Mouse (Mus musculus) frontal cortex, adult (tissue): ENCODE measurements at regions not wholly inside any gene's neighbourhood (a gene's known extent, or its start where the extent isn't known, plus 50 kb on each side); places are given as distances from the start of the nearest gene placed in this dataset.
A peak's percentile ranks its signal among the peaks of the same experiment; 100 is the strongest.

Source experiments
- ATAC-seq: cut with Nextera tagmentation; 2 replicates; pipeline ENCODE4 v1.9.2; 2017; ENCODE audit warnings: mild to moderate bottlenecking, moderate library complexity, mixed read lengths; ENCODE audit not compliant: low TSS enrichment

DNA sequence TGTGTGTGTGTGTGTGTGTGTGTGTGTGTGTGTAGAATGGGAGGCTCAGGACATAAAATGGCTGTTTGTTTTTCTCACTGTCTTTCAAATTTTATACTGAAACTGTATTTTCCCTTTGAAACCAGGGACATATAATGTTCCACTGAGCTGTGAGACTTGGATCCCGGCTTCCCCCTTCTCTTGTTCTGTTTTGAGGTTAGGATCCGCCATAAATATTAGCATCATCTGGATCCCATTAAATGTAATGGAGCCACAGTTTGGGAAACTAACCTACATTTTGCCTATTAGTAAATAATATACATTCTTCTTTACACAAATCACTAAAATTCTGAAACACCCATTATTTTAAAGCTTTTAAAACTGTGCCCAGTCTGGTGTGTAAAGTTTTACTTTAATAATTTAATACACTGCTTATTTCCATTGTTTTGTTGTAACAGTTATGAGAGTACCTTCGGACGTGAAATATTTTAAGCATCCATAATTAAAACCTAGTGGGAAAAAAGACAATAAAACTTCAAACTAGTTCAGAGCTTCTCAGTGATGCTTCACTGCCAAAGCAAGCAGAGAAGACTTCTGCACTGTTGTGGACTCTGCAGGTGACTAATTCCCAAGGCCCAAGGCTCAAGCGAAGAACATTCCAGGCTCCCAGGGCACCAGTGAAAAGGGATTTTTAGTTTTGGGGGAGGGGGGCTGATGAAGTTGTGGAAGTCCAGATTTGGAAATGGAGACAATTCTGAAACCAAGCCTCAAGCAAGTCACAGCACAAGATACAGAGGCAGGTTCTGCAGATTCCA, 684.9 kb downstream of the Fat4 start:
- ATAC-seq = no peak

GRCm38 (mm10) chr3:39575200-39575599, 688.5 kb downstream of the Fat4 start:
- ATAC-seq = no peak

DNA sequence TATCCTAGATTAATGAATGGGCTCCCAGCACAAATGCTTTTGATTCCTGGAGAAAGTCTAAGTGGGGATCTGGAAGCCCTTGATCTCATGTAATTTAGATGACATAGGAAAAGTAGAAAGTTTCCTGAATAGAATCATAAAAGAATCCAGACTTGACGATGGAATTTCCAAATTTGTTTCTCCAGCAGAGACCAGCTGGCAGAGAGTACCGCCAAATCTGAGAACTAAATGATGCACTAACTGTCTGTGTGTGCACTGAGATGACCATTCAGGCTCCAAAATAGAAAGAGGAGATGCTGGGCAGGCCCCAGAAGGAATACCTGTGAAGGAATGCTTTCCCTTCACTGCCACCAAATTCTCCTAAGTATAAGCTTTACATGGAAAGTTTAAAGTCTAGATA, 704.6 kb downstream of the Fat4 start:
- ATAC-seq = peak; percentile 55

GRCm38 (mm10) chr3:39592349-39593117, 705.8 kb downstream of the Fat4 start:
- peak; percentile 92 for ATAC-seq

- no peak for ATAC-seq
Observed at GRCm38 (mm10) chr3:39609937-39610336, 723.2 kb downstream of the Fat4 start.

DNA sequence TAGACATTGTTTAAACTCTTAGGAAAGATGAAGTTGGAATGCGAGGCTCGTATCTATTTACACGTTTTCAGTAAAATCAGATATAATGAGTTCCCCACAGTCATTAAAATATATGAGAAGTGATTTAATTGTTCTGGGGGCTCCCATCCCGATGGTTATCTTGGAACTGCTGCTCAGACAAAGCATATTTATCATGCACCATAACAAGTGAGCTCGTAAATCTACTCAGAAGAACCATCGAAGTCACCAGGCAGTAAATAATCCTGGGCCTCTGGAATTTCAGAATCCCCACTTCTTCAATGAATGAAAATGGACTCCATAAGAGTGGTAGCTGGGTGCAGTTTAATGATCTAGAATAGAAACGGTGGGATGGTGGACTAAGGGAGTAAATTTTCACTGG, 725.7 kb downstream of the Fat4 start:
- no peak for ATAC-seq

DNA sequence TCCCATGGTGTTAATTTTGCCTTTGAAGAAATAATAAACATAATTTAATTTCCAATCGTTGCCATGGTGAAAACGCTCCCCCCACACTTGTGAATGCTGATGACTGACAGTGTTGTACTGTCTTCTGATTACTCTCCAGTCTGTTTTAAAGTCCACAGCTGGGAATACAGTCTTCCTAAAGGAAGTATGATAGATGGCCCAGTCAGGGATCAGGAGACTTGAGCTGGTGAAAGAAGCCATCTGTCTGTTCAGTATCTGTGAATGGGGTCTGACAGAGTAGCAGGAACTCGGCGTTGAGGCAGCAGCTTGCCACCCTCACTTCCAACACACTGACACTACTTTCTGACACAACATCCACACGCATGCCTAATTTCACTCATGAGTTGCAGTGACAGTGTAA, 751.2 kb downstream of the Fat4 start:
- ATAC-seq = no peak

DNA sequence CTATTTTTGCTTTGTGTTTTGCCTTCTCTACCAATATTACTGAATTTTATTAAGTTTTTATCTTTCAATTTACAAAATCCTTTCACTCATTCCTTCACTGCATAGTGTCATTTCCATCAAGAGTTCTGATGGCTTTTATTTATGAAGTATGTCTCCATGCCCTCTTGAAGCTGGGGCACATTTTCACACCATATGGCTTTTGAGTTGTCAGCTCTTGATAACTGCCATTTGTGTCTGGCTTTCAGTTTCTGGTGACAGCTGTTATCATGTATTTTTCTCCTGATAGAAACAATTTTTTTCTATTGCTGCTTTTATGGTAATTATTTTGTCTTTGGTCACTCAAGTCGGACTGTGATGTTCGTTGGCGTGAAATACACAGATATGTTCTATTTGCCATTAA, 756.5 kb downstream of the Fat4 start:
- ATAC-seq = no peak

GRCm38 (mm10) chr3:39666817-39667216, 780.1 kb downstream of the Fat4 start:
- ATAC-seq = no peak

GRCm38 (mm10) chr3:39669145-39669544, 782.4 kb downstream of the Fat4 start:
- no peak for ATAC-seq

- no peak for ATAC-seq
Observed at GRCm38 (mm10) chr3:39673997-39674396, 787.3 kb downstream of the Fat4 start.

DNA sequence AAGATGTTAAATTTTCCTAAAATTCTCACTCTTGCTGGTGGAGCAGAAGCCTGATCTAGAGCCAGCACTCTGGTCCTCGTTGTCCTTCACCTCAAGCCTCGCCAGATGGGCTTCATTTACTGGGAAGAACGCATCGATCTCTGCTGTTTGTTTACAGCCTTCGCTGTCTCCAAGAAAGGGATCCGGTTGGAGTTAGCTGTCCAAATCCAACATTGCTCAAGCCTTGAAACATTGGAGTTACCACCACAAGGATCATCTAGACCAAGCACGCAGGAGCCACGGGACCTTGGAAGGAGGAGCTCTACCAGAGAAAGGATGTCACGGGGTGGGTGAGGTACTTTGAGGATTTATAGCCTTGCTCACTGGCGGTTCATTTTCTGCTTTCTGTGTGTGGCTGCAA, 788.2 kb downstream of the Fat4 start:
- no peak for ATAC-seq

DNA sequence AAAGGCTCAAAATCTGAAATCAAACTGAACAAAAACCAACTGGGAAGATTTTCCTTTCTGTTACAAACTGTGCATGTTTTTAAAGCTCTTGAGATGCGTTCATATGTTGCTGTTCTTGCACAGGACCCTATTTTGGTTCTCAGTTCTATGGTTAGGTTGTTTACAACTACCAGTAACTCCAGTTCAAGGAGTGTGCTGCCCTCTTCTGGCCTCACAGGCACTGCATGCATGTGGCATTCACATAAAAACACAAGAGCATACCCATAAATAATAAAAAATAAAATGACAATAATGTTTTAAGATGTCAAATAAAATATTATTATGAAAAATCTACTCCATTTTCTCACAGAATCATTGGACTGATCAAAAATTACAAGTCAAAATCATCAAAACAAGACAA, 818.9 kb downstream of the Fat4 start:
- ATAC-seq = no peak

DNA sequence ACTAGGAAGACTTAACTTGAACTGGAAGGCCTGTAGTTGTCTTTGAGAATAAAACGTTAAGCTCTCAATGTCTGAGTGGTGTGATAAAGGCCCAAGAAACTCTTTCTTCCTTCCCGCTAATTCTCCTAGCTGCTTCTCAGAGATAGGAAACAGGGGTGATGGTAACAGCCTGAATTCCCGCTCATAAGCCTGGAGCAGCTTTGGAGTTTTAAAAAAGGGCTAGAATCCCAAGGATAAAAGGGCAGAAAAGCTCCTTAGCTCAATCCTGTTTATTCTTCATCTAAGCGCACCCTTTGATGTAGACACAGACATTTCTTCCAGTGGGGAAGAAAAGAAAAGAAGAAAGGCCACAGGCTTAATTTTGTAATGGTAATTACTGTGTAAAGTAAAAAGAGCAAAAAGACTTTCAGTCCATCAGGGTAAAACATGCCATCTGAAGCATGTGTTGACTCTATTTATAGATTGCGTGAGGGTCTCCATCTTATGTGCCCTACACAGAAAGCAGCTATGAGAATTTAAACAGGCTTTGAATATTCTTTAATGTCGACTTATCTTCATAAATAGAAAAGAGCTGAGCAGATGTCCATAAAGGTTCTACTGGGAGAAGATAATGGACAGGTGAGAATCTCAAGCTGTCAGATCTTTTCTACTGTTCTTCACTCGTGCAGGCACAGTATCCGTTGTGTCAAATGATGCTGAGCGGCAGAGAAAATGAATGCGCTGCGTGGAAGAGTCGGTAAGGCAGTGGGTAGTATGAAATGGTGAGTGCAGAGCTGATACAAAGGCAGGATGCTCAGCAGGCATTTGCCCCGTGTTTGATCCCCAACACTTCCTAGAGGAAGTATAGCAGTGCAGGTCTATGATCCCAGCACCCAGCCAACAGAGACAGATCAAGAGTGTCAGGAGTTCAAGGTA, 818.0 kb upstream of the Intu start:
- no peak for ATAC-seq

GRCm38 (mm10) chr3:39714056-39714592, 817.0 kb upstream of the Intu start:
- no peak for ATAC-seq

DNA sequence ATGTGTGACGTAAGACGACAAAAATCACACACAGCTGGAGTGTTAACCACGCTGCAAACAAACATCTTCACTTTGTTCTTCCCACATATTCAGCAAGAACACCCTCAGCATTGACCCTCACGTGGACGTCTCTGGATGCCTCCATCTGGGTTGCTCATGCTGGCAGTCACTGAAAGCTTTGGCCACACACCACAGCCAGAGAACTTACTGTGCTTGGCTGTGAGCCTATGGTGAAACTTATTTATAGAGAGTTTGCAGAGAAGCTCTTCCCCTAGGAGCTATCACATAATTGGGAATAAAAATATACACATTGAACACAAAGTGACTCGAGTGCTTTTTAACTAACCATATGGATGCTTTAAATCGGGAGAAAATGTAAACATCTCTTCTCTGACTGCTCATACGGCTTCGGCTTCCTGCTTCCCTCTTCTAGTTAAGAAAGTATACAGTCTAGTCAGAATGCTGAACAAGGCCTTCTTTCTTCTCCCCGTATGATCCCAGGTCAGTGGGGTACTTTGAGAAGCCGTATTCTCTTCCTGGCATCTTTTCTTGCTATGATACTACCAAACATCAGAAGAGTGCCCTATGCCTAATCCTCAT, 812.0 kb upstream of the Intu start:
- peak; percentile 96 for ATAC-seq

DNA sequence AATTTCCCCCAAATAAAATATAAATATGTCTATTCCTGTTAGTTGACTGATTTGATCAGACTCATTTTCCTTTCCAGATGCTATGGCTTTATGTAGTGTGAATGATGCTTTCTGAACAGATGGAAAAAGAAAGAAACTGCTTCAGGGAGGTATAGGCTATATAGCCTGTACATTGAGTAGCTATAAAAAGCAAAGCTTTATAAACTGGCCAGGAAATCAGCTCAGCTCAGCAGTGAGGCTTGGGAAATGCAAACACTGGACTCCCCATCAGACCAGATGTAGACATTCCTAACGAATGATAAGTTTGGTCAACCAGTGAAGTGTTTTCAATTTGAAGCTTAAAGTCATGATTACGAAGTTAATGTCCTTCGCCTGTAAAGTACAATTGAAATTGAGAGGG, 805.3 kb upstream of the Intu start:
- no peak for ATAC-seq

DNA sequence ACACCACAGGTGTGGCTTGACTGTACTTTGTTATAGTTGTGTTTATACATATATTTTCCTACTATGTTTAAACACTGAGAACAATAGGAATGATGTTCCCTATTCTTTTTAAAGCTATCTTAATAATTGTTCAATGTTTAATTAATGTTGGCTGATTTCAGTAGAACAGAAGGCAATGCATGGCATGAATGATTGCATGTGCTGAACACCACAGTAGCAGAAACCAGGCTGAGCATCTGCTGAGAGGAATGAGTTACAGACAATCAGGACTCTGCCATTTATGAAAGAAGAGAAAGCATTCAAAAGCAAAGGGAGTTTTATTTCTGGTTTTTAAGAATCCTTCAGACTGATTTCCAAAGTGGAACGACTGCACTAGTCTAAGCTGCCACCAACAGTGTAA, 794.4 kb upstream of the Intu start:
- ATAC-seq = no peak

GRCm38 (mm10) chr3:39745947-39746346, 785.1 kb upstream of the Intu start:
- peak; percentile 57; the same call in 1 of the 2 replicates for ATAC-seq

DNA sequence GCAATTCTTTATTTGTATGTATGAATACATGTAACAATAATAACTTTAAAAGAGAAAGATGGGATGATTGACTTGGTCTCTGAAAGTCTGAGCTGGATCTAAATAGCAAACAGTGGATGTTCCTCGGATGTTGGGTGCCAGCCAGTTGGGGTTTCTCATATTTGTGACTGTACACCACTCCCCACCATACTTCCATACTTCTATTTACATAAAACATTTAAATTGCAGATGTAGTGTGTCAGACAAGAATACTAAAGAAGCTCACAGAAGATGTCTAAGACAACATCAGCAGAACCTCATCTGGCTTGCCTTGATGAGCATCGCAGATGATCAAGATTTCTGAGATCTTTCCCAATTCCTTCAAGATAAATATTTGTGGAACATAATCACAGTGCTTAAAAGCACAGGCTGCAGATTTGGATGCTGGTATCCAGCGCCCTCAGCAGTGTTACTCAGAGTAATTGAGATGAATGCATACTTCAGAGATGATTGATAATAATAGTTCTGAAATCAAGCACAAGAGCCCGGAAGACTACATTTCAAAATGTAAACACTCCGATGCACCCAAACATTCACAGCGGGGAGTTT, 762.0 kb upstream of the Intu start:
- peak; percentile 23; the same call in 1 of the 2 replicates for ATAC-seq
